Mouse (Mus musculus) neural tube, embryonic 15.5 days (tissue): ENCODE results near the gene Opa3. TPM values are rescaled to one million over a fixed set of nuclear protein-coding genes. Genes with fewer than 3 reads are reported as not detected.

Experiments
- ATAC-seq: fragments of 200-750 bp; cut with Nextera tagmentation; 2 replicates; pipeline ENCODE4 v1.8.0; 2017; ENCODE audit warnings: mild to moderate bottlenecking, moderate TSS enrichment, moderate library complexity; ENCODE audit not compliant: low FRiP score
- H3K27ac ChIP-seq: fragments of 300-500 bp; sonication (generic); replicated peaks from 2 replicates; pipeline ENCODE4 v1.5.1; 2015; ENCODE audit warnings: mild to moderate bottlenecking, inconsistent platforms
- H3K27me3 ChIP-seq: fragments of 300-500 bp; sonication (generic); replicated peaks from 2 replicates; pipeline ENCODE4 v1.6.1; 2015; ENCODE audit warnings: inconsistent platforms
- H3K36me3 ChIP-seq: fragments of 300-500 bp; sonication (generic); 2 replicates; pipeline ENCODE4 v1.6.1; 2015; ENCODE audit warnings: inconsistent platforms
- H3K4me1 ChIP-seq: fragments of 300-500 bp; sonication (generic); 2 replicates; pipeline ENCODE4 v1.6.1; 2015; ENCODE audit warnings: inconsistent platforms
- H3K4me2 ChIP-seq: fragments of 300-500 bp; sonication (generic); 2 replicates; pipeline ENCODE4 v1.6.1; 2015; ENCODE audit warnings: inconsistent platforms, mild to moderate bottlenecking, moderate library complexity
- H3K4me3 ChIP-seq: fragments of 300-500 bp; sonication (generic); replicated peaks from 2 replicates; pipeline ENCODE4 v1.5.1; 2015; ENCODE audit warnings: mild to moderate bottlenecking, inconsistent platforms
- H3K9ac ChIP-seq: fragments of 300-500 bp; sonication (generic); replicated peaks from 2 replicates; pipeline ENCODE4 v1.6.1; 2015; ENCODE audit warnings: mild to moderate bottlenecking, inconsistent platforms
- H3K9me3 ChIP-seq: fragments of 300-500 bp; sonication (generic); replicated peaks from 2 replicates; pipeline ENCODE4 v1.6.1; 2016; ENCODE audit warnings: inconsistent platforms
- WGBS: fragments of 180-500 bp; shearing (Covaris S2); methylation state at CpG from one replicate; pipeline ENCODE4 v1.1.7; 2015; ENCODE audit warnings: mixed read lengths; 5-methylcytosine and 5-hydroxymethylcytosine counted together
- polyA plus RNA-seq: library from polyadenylated mRNA; unstranded; fragments of >200 nt; fragmentation: Nextera tagmentation; extraction: Ambion mirVana; gene quantifications from 2 replicates; pipeline ENCODE4 v1.2.1, GENCODE M21; 2015

Gene Opa3
- polyA plus RNA-seq, 1 experiment from 2014 or later, result 37.9 TPM

DNA sequence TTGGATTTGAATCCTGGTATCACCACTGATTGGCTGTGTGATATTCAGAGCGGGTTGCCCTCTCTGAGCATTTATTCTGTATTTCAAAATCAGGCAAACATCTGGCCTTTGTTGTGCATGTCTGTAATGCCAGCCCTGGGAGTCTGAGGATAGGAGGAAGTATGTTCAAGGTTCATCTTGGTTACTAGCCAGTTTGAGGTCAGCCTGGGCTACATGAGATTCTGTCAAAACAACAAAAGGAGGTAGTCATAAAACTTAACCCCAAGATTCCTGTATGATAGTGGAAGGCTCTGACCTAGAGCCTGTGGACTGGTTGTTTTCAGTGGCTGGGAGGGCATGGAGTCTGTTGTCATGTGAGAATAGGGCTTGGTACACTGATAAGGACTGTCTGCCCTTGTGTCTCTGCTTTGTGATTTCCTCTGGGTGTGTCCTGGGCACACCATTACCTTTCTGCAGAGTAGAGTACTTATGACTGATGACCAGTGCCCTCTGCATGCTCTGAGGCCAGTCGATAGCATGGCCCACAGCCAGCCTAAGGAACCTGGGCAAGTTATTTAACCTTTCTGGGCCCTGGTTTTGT lies 7.0 kb downstream of the Opa3 start:
- H3K4me3 ChIP-seq, result no peak overlapping the region
- ATAC-seq, result no peak
- peaks cover 3% of the 10 kb centered on the region; the same call in 1 of the 2 replicates for H3K36me3 ChIP-seq
- peaks cover 27% of the 10 kb centered on the region for H3K4me1 ChIP-seq
- no peaks in the 10 kb centered on the region for H3K27me3 ChIP-seq
- H3K4me2 ChIP-seq, result no peak overlapping the region
- 92% methylated on average over 2 of the region's 2 CpGs for WGBS
- no peak overlapping the region for H3K27ac ChIP-seq
- H3K9ac ChIP-seq, result no peak overlapping the region
- no peaks in the 10 kb centered on the region for H3K9me3 ChIP-seq

- Histone ChIP-seq H3K9ac (no peak overlapping the region), H3K4me3 (no peak overlapping the region), H3K36me3 (no peaks in the 10 kb centered on the region; the same call in 1 of the 2 replicates), H3K27ac (no peak overlapping the region), H3K9me3 (no peaks in the 10 kb centered on the region), H3K27me3 (no peaks in the 10 kb centered on the region), H3K4me1 (peaks cover 20% of the 10 kb centered on the region), H3K4me2 (no peak overlapping the region)
- ATAC-seq, result no peak
- 73% methylated on average over 2 of the region's 2 CpGs for WGBS
Observed at GRCm38 (mm10) chr7:19236411-19236810, 8.3 kb downstream of the Opa3 start.

GRCm38 (mm10) chr7:19238344-19238743 lies 10.2 kb downstream of the Opa3 start:
- Histone ChIP-seq H3K36me3 (no peaks in the 10 kb centered on the region), H3K27ac (no peak overlapping the region), H3K27me3 (no peaks in the 10 kb centered on the region), H3K9ac (no peak overlapping the region), H3K9me3 (no peaks in the 10 kb centered on the region), H3K4me3 (no peak overlapping the region), H3K4me1 (peaks cover 20% of the 10 kb centered on the region), H3K4me2 (no peak overlapping the region)
- 96% methylated on average over 4 of the region's 4 CpGs for WGBS
- no peak for ATAC-seq

- Histone ChIP-seq H3K4me1 (peaks cover 20% of the 10 kb centered on the region), H3K4me3 (no peak overlapping the region), H3K27me3 (no peaks in the 10 kb centered on the region), H3K9ac (no peak overlapping the region), H3K36me3 (no peaks in the 10 kb centered on the region), H3K9me3 (no peaks in the 10 kb centered on the region), H3K27ac (no peak overlapping the region; the same call in 1 of the 2 replicates), H3K4me2 (no peak overlapping the region)
- peak; percentile 94 for ATAC-seq
- 0% methylated on average over 1 of the region's 1 CpGs for WGBS
Observed at GRCm38 (mm10) chr7:19239423-19239822, 11.3 kb downstream of the Opa3 start.

DNA sequence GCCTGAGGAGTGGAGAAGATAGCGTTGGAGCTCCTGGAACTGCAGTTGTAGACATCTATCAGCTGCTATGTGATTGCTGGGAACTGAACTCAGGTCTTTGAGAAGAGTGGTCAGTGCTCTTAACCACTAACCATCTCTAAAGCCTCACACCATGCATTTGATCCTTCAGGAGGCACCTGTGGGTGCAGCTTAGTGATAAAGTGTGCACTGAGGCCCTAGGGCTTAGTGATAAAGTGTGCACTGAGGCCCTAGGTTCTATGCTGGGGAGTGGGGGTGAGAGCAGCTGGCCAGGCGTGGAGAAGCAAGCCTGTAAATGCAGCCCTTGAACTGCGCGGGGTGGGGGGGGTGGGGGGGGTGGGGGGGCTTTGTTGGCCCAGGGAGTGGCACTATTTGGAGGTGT lies 11.9 kb downstream of the Opa3 start:
- Histone ChIP-seq H3K36me3 (0 out of 2 replicates have a peak, but pooled peaks cover 4% of the 10 kb centered on the region), H3K9ac (no peak overlapping the region), H3K4me2 (no peak overlapping the region), H3K4me3 (no peak overlapping the region), H3K27ac (0 out of 2 replicates have a peak overlapping the region, but pooled peaks have one; percentile 23), H3K4me1 (peaks cover 20% of the 10 kb centered on the region), H3K27me3 (no peaks in the 10 kb centered on the region), H3K9me3 (no peaks in the 10 kb centered on the region)
- WGBS, result 50% methylated on average over 1 of the region's 4 CpGs
- no peak for ATAC-seq

GRCm38 (mm10) chr7:19240905-19241463 lies 12.8 kb downstream of the Opa3 start:
- Histone ChIP-seq H3K4me3 (no peak overlapping the region), H3K36me3 (peaks cover 14% of the 10 kb centered on the region), H3K9me3 (no peaks in the 10 kb centered on the region), H3K4me1 (peaks cover 17% of the 10 kb centered on the region), H3K27ac (no peak overlapping the region), H3K9ac (no peak overlapping the region), H3K4me2 (no peak overlapping the region), H3K27me3 (no peaks in the 10 kb centered on the region)
- WGBS, result 91% methylated on average over 8 of the region's 8 CpGs
- no peak for ATAC-seq

DNA sequence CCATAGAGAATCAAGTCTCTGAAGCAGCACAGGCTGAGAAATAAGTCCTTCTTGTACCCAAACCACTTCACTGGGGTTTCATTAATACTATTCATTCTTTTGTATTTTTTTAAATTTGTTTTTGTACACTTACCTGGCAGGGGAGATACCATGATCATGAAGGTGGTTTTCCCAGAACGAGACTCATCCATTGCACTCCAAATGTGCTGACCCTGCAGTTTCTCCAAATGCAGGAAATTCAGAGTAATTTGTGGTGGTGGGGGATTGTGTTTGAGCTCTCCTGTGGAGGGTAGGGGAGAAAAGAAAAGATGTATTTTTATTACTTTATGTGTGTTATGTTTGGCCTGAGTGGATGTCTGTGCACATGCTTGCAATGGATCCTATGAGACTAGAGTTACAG lies 13.9 kb downstream of the Opa3 start:
- H3K36me3 ChIP-seq, result peaks cover 17% of the 10 kb centered on the region
- WGBS, result 88% methylated on average over 1 of the region's 1 CpGs
- H3K27ac ChIP-seq, result no peak overlapping the region

GRCm38 (mm10) chr7:19243858-19244257 lies 15.7 kb downstream of the Opa3 start:
- H3K4me3 ChIP-seq, result no peak overlapping the region
- no peaks in the 10 kb centered on the region for H3K9me3 ChIP-seq
- H3K4me2 ChIP-seq, result no peak overlapping the region
- no peaks in the 10 kb centered on the region for H3K27me3 ChIP-seq
- no peak overlapping the region for H3K27ac ChIP-seq
- WGBS, result 58% methylated on average over 5 of the region's 5 CpGs
- peaks cover 17% of the 10 kb centered on the region for H3K36me3 ChIP-seq
- no peak overlapping the region for H3K9ac ChIP-seq
- ATAC-seq, result no peak
- peaks cover 10% of the 10 kb centered on the region for H3K4me1 ChIP-seq

More for the DNA sequence above, 13.9 kb downstream of the Opa3 start:
- Histone ChIP-seq H3K4me2 (no peak overlapping the region), H3K9ac (no peak overlapping the region), H3K27me3 (no peaks in the 10 kb centered on the region), H3K9me3 (no peaks in the 10 kb centered on the region), H3K4me3 (no peak overlapping the region), H3K4me1 (peaks cover 10% of the 10 kb centered on the region)
- no peak for ATAC-seq

- H3K4me1 ChIP-seq, result no peaks in the 10 kb centered on the region
- no peaks in the 10 kb centered on the region for H3K9me3 ChIP-seq
- H3K27ac ChIP-seq, result no peak overlapping the region
- H3K4me2 ChIP-seq, result no peak overlapping the region
- no peak overlapping the region for H3K9ac ChIP-seq
- H3K36me3 ChIP-seq, result peaks cover 17% of the 10 kb centered on the region
- H3K4me3 ChIP-seq, result no peak overlapping the region
- 86% methylated on average over 3 of the region's 3 CpGs for WGBS
- no peak for ATAC-seq
- no peaks in the 10 kb centered on the region for H3K27me3 ChIP-seq
Observed at GRCm38 (mm10) chr7:19245083-19245482, 16.9 kb downstream of the Opa3 start.

GRCm38 (mm10) chr7:19246855-19247254 lies 18.7 kb downstream of the Opa3 start:
- no peak overlapping the region for H3K4me3 ChIP-seq
- H3K27ac ChIP-seq, result no peak overlapping the region
- peaks cover 17% of the 10 kb centered on the region for H3K36me3 ChIP-seq
- no peaks in the 10 kb centered on the region for H3K27me3 ChIP-seq
- no peak overlapping the region for H3K9ac ChIP-seq
- H3K4me1 ChIP-seq, result no peaks in the 10 kb centered on the region
- H3K4me2 ChIP-seq, result no peak overlapping the region
- no peak for ATAC-seq
- no peaks in the 10 kb centered on the region for H3K9me3 ChIP-seq
- WGBS, result 90% methylated on average over 1 of the region's 1 CpGs

DNA sequence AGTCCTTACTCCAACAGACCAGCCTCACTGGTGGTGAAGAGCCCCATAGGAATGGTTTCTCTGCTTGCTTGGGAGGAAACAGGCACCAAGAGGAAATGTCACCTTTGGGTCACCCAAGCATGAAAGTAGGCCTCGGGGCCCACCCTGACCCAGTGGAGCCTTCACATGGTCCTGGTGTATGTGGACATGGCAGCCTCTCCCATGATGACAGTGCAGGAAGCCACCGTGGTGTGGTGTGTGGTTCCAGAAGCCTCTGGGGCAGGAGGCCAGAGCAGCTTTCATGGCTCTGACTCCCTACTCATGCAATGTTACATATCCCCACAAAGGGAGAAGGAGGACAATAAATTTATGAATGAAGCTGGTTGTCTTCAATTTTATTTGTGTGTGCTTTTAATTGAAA lies 19.4 kb downstream of the Opa3 start:
- ATAC-seq, result no peak

GRCm38 (mm10) chr7:19252078-19252477 lies 23.9 kb downstream of the Opa3 start:
- Histone ChIP-seq H3K36me3 (peaks cover 14% of the 10 kb centered on the region; the same call in 1 of the 2 replicates), H3K27me3 (no peaks in the 10 kb centered on the region), H3K4me2 (no peak overlapping the region), H3K4me1 (no peaks in the 10 kb centered on the region), H3K27ac (no peak overlapping the region), H3K4me3 (no peak overlapping the region), H3K9ac (no peak overlapping the region), H3K9me3 (no peaks in the 10 kb centered on the region)
- ATAC-seq, result no peak
- WGBS, result 85% methylated on average over 4 of the region's 4 CpGs

More for the DNA sequence above, 19.4 kb downstream of the Opa3 start:
- peaks cover 17% of the 10 kb centered on the region for H3K36me3 ChIP-seq
- H3K4me3 ChIP-seq, result no peak overlapping the region
- no peak overlapping the region for H3K4me2 ChIP-seq
- no peaks in the 10 kb centered on the region for H3K9me3 ChIP-seq
- no peak overlapping the region for H3K9ac ChIP-seq
- 100% methylated on average over 2 of the region's 2 CpGs for WGBS
- no peaks in the 10 kb centered on the region for H3K4me1 ChIP-seq
- no peaks in the 10 kb centered on the region for H3K27me3 ChIP-seq
- H3K27ac ChIP-seq, result no peak overlapping the region
